Mouse (Mus musculus) midbrain, embryonic 16.5 days (tissue): Measurements from ENCODE around the gene Pcmtd2. TPM values are rescaled to one million over a fixed set of nuclear protein-coding genes. Genes with fewer than 3 reads are reported as not detected.
A peak's percentile ranks its signal among the peaks of the same experiment; 100 is the strongest.

Experiments
- ATAC-seq: fragments of 200-750 bp; cut with Nextera tagmentation; 2 replicates; pipeline ENCODE4 v1.8.0; 2017; ENCODE audit warnings: moderate TSS enrichment
- H3K27ac ChIP-seq: fragments of 300-500 bp; sonication (generic); 2 replicates; pipeline ENCODE4 v1.5.1; 2014; ENCODE audit warnings: mild to moderate bottlenecking, low read length, mixed read lengths
- H3K27me3 ChIP-seq: fragments of 300-500 bp; sonication (generic); 2 replicates; pipeline ENCODE4 v1.6.1; 2014; ENCODE audit warnings: low read depth, low read length, mixed read lengths; ENCODE audit not compliant: control insufficient read depth, insufficient read depth
- H3K36me3 ChIP-seq: fragments of 300-500 bp; sonication (generic); 2 replicates; pipeline ENCODE4 v1.6.1; 2014; ENCODE audit warnings: mild to moderate bottlenecking, low read length, moderate library complexity, mixed read lengths; ENCODE audit not compliant: control insufficient read depth, insufficient read depth
- H3K4me1 ChIP-seq: fragments of 300-500 bp; sonication (generic); 2 replicates; pipeline ENCODE4 v1.6.1; 2014; ENCODE audit warnings: mild to moderate bottlenecking, low read length, mixed read lengths; ENCODE audit not compliant: control insufficient read depth, insufficient read depth
- H3K4me2 ChIP-seq: fragments of 300-500 bp; sonication (generic); 2 replicates; pipeline ENCODE4 v1.6.1; 2014; ENCODE audit warnings: mild to moderate bottlenecking, low read length, mixed read lengths
- H3K4me3 ChIP-seq: fragments of 300-500 bp; sonication (generic); 2 replicates; pipeline ENCODE4 v1.5.1; 2014; ENCODE audit warnings: low read depth, mild to moderate bottlenecking, low read length, moderate library complexity, mixed read lengths
- H3K9ac ChIP-seq: fragments of 300-500 bp; sonication (generic); 2 replicates; pipeline ENCODE4 v1.6.1; 2014; ENCODE audit warnings: low read depth, low read length, mixed read lengths
- H3K9me3 ChIP-seq: fragments of 300-500 bp; sonication (generic); replicated peaks from 2 replicates; pipeline ENCODE4 v1.6.1; 2014; ENCODE audit warnings: mild to moderate bottlenecking, low read length, mixed read lengths; ENCODE audit not compliant: control insufficient read depth, poor library complexity, severe bottlenecking
- WGBS: fragments of 180-500 bp; shearing (Covaris S2); extraction: QIAGEN DNeasy Blood & Tissue Kit; methylation state at CpG from one replicate; pipeline ENCODE4 v1.1.7; 2014; 5-methylcytosine and 5-hydroxymethylcytosine counted together
- polyA plus RNA-seq: library from polyadenylated mRNA; unstranded; fragments of >200 nt; fragmentation: Nextera tagmentation; extraction: Ambion mirVana; gene quantifications from 2 replicates; pipeline ENCODE4 v1.2.1, GENCODE M21; 2015

Pcmtd2 gene
- polyA plus RNA-seq, 1 experiment from 2014 or later, result 34.4 TPM

DNA sequence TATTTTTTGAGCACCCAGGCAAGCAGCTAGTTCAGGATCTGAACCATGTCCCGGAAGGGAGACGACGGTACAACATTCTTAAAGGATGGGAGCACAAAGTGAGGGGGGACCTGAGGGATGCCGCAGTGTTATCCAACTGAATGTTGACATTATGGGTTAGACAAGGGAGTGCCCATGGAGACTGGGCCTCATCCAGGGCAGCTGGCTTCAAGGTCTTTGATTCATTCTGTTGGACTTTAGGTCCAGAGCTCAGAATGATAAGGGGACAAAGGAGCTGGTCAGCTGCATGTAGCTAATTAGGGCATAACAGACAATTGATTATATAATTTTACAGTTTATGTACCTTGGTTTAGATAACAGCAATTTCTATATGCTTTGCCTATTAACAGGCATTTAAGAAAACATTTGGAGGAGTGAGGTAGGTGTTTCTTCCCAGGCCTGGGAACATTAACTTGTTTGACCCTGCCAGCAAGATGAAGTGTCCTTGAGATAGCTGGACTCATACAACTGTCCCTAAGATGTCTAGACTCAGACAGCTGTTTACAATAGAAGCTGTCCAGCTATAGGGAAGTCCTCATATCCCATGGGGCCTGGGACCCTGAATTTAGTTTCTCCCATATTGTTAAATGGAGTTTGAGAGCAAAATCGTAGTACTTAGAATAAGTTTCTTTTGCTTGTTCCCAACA is 8.2 kb downstream of the Pcmtd2 start:
- WGBS, result 81% methylated on average over 5 of the region's 5 CpGs
- no peak for ATAC-seq
- no peak overlapping the region for H3K4me3 ChIP-seq
- H3K9ac ChIP-seq, result no peak overlapping the region
- peaks cover 17% of the 10 kb centered on the region; the same call in 1 of the 2 replicates for H3K36me3 ChIP-seq
- H3K9me3 ChIP-seq, result no peaks in the 10 kb centered on the region
- H3K4me1 ChIP-seq, result no peaks in the 10 kb centered on the region
- H3K4me2 ChIP-seq, result no peak overlapping the region
- no peaks in the 10 kb centered on the region for H3K27me3 ChIP-seq
- H3K27ac ChIP-seq, result no peak overlapping the region

GRCm38 (mm10) chr2:181863791-181864535 is 26.3 kb downstream of the Pcmtd2 start, which contains the start of gene Polr3k:
Polr3k (plus strand) TSS chr2:181864337.
- 1% methylated on average over 35 of the region's 35 CpGs for WGBS
- Histone ChIP-seq H3K9me3 (no peaks in the 10 kb centered on the region), H3K27me3 (no peaks in the 10 kb centered on the region), H3K9ac (peak within 1 kb of the TSS; percentile 85), H3K4me1 (peaks cover 27% of the 10 kb centered on the region), H3K27ac (peak within 1 kb of the TSS; percentile 92), H3K4me2 (peak within 1 kb of the TSS; percentile 67), H3K36me3 (peaks cover 2% of the 10 kb centered on the region), H3K4me3 (peak within 1 kb of the TSS; percentile 78)
- peak; percentile 100 for ATAC-seq

DNA sequence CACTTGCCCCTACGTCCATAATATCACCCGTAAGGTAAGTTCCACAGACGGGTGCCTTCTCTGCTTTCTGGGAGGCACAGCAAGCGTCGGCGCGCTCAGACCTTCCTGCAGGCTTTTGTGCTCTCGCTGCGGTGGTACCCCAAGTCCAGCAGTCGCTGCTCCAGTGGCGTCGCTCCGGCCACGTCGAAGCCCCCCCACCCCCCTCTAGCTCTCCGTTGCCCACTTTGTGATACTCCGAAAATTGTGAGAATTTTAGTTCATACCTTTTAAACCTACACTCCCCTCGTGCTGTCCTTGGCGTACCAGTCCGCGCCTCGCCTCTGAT is 26.8 kb downstream of the Pcmtd2 start:
- peaks cover 27% of the 10 kb centered on the region for H3K4me1 ChIP-seq
- under 1% methylated on average over 22 of the region's 22 CpGs for WGBS
- peak overlapping the region; percentile 92 for H3K27ac ChIP-seq
- peak overlapping the region; percentile 78 for H3K4me3 ChIP-seq
- H3K9me3 ChIP-seq, result no peaks in the 10 kb centered on the region
- H3K36me3 ChIP-seq, result peaks cover 5% of the 10 kb centered on the region
- peak overlapping the region; percentile 67 for H3K4me2 ChIP-seq
- peak overlapping the region; percentile 85 for H3K9ac ChIP-seq
- ATAC-seq, result peak; percentile 37
- no peaks in the 10 kb centered on the region for H3K27me3 ChIP-seq

DNA sequence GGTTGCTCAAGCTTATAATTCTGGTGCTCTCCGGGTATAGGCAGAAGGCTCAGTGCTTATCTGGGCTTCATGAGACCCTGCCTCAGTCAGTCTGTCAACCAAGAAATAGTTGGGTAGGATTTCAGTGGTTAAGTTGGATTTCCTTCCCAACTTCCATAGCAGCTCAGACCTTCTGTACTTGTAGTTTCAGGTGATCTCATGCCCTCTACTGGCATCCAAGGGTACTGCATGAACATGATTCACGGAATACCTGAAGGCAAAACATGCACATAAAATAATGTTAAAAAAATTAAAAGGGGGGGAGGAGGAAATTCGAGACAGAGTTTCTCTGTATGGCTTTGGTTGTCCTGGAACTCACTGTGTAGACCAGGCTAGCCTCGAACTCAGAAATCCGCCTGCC is 29.3 kb downstream of the Pcmtd2 start:
- Histone ChIP-seq H3K4me1 (peaks cover 27% of the 10 kb centered on the region), H3K36me3 (peaks cover 7% of the 10 kb centered on the region), H3K9ac (no peak overlapping the region), H3K9me3 (no peaks in the 10 kb centered on the region), H3K27me3 (no peaks in the 10 kb centered on the region), H3K4me3 (no peak overlapping the region), H3K4me2 (no peak overlapping the region), H3K27ac (no peak overlapping the region)
- WGBS, result 52% methylated on average over 5 of the region's 5 CpGs
- no peak for ATAC-seq

DNA sequence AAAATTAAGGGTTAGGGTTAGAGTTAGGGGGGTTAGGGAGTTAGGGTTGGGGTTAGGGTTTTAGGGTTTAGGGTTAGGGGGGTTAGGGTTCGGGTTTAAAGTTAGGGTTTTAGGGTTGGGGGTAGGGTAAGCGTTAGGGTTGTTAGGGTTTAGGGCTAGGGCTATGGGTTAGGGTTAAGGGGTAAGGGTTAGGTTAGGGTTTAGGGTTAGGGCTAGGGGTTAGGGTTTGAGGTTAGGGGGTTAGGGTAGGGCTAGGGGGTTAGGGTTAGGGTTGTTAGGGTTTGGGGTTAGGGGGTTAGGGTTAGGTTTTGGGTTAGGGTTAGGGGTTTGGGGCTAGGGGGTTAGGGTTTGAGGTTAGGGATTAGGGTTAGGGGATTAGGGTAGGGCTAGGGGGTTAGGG is 33.4 kb downstream of the Pcmtd2 start:
- H3K4me3 ChIP-seq, result no peak overlapping the region
- no peak overlapping the region for H3K27ac ChIP-seq
- no peak overlapping the region for H3K9ac ChIP-seq
- WGBS, result 96% methylated on average over 2 of the region's 2 CpGs
- H3K36me3 ChIP-seq, result peaks cover 7% of the 10 kb centered on the region
- H3K4me2 ChIP-seq, result no peak overlapping the region
- peaks cover 10% of the 10 kb centered on the region for H3K4me1 ChIP-seq
- H3K9me3 ChIP-seq, result no peaks in the 10 kb centered on the region
- no peaks in the 10 kb centered on the region for H3K27me3 ChIP-seq
- no peak for ATAC-seq

- no peaks in the 10 kb centered on the region for H3K9me3 ChIP-seq
- H3K27ac ChIP-seq, result no peak overlapping the region
- 77% methylated on average over 1 of the region's 1 CpGs for WGBS
- no peak overlapping the region for H3K4me3 ChIP-seq
- no peak overlapping the region for H3K9ac ChIP-seq
- no peaks in the 10 kb centered on the region for H3K4me1 ChIP-seq
- no peak overlapping the region for H3K4me2 ChIP-seq
- ATAC-seq, result no peak
- H3K27me3 ChIP-seq, result no peaks in the 10 kb centered on the region
- H3K36me3 ChIP-seq, result no peaks in the 10 kb centered on the region
Measured at GRCm38 (mm10) chr2:181878903-181879302, 41.2 kb downstream of the Pcmtd2 start.

- Histone ChIP-seq H3K27me3 (no peaks in the 10 kb centered on the region), H3K9me3 (no peaks in the 10 kb centered on the region), H3K4me3 (no peak overlapping the region), H3K36me3 (no peaks in the 10 kb centered on the region; the same call in 1 of the 2 replicates), H3K9ac (no peak overlapping the region), H3K4me2 (no peak overlapping the region), H3K4me1 (no peaks in the 10 kb centered on the region), H3K27ac (no peak overlapping the region)
- no peak for ATAC-seq
- 91% methylated on average over 3 of the region's 3 CpGs for WGBS
Measured at GRCm38 (mm10) chr2:181883022-181883749, 45.5 kb downstream of the Pcmtd2 start.
